Mouse (Mus musculus) limb, embryonic 10.5 days (tissue): ENCODE measurements around the gene Hist1h2ae. TPM values are rescaled to one million over a fixed set of nuclear protein-coding genes. Genes with fewer than 3 reads are reported as not detected.
"Not testable (repeated sequence)": the region's sequence is repeated elsewhere in the genome, so short reads cannot be mapped to it uniquely, and the experiment has no call there.

Experiments used
- DNase-seq: peaks from one replicate; pipeline ENCODE4 v3.0.0-alpha.2; 2017; ENCODE audit warnings: low spot score
- H3K27ac ChIP-seq: fragments of 300-500 bp; sonication (generic); 2 replicates; pipeline ENCODE4 v1.5.1; 2016; ENCODE audit warnings: mild to moderate bottlenecking
- H3K27me3 ChIP-seq: fragments of 300-500 bp; sonication (generic); 2 replicates; pipeline ENCODE4 v1.6.1; 2016; ENCODE audit warnings: low read depth, mild to moderate bottlenecking; ENCODE audit not compliant: poor library complexity, severe bottlenecking
- H3K36me3 ChIP-seq: fragments of 300-500 bp; sonication (generic); 2 replicates; pipeline ENCODE4 v1.6.1; 2016; ENCODE audit warnings: mild to moderate bottlenecking, moderate library complexity
- H3K4me1 ChIP-seq: fragments of 300-500 bp; sonication (generic); 2 replicates; pipeline ENCODE4 v1.6.1; 2016
- H3K4me3 ChIP-seq: fragments of 300-500 bp; sonication (generic); 2 replicates; pipeline ENCODE4 v1.5.1; 2016; ENCODE audit warnings: mild to moderate bottlenecking, moderate library complexity
- H3K9me3 ChIP-seq: fragments of 300-500 bp; sonication (generic); replicated peaks from 2 replicates; pipeline ENCODE4 v1.6.1; 2016; ENCODE audit warnings: mild to moderate bottlenecking
- WGBS: fragments of 180-500 bp; shearing (Covaris S2); methylation state at CpG from one replicate; pipeline ENCODE4 v1.1.7; 2016; 5-methylcytosine and 5-hydroxymethylcytosine counted together
- polyA plus RNA-seq: library from polyadenylated mRNA; unstranded; fragments of >200 nt; fragmentation: Nextera tagmentation; extraction: Ambion mirVana; gene quantifications from 2 replicates; pipeline ENCODE4 v1.2.1, GENCODE M21; 2016

The Hist1h2ae gene
- polyA plus RNA-seq, 1 experiment from 2014 or later, result 113 TPM

DNA sequence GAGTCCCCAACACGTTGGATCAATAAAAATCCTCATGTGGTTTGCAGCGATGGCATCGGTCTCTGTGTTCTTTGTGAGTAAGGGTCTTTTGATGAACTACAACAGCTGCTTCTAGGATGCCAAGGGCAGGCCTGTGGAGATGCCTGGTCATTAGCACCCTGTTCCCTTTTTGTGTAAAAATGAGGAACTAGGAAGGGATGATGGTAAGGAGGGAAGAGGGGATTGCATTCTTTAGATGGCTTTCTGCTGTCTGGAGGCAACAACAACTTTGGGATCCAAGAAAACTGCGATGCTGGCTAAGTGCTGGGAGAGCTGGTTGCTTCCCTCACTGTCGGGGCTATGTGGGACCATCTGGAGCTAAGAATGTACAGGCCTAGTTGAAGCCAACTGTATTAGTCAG, 32.8 kb downstream of the Hist1h2ae start:
- Histone ChIP-seq H3K36me3 (no peaks in the 10 kb centered on the region), H3K27ac (peak overlapping the region; percentile 69), H3K27me3 (no peaks in the 10 kb centered on the region), H3K4me3 (no peak overlapping the region), H3K9me3 (no peaks in the 10 kb centered on the region), H3K4me1 (peaks cover 30% of the 10 kb centered on the region)
- 68% methylated on average over 5 of the region's 5 CpGs for WGBS
- no peak for DNase-seq

DNA sequence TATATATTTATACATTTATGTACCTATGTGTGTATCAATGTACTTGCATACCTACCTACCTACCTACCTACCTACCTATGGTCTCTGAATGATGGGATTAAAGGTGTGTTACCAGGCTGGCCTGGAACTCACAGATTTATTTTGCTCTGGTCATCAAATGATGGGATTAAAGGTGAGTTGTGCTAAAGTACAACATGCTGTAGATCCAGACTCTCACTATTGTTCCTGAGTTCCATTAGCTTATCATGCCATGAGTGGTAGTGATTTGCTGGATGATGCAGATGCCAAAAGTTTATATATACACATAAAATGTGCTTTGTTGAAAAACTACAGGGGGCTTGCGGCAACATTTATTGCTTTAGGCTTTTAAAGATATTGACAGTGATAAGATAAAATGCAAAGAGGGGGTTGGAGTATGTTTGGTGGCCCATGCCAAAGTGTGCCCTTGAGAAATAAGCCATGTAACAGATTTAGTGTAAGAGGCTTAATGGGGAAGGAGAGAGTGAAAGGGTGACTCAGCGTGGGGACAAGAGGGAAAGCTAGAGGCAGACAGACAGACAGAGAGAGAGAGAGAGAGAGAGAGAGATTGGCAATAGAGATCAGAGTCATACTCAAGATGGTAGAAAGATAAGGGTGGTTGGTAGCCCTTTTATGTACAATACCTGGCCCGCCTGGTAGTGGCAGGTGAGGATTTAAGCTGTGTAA, 33.9 kb downstream of the Hist1h2ae start:
- no peak for DNase-seq
- Histone ChIP-seq H3K27me3 (no peaks in the 10 kb centered on the region), H3K4me3 (peak overlapping the region; percentile 63), H3K4me1 (peaks cover 36% of the 10 kb centered on the region), H3K27ac (peak overlapping the region; percentile 97), H3K36me3 (no peaks in the 10 kb centered on the region), H3K9me3 (no peaks in the 10 kb centered on the region)
- WGBS, result 83% methylated on average over 3 of the region's 3 CpGs

DNA sequence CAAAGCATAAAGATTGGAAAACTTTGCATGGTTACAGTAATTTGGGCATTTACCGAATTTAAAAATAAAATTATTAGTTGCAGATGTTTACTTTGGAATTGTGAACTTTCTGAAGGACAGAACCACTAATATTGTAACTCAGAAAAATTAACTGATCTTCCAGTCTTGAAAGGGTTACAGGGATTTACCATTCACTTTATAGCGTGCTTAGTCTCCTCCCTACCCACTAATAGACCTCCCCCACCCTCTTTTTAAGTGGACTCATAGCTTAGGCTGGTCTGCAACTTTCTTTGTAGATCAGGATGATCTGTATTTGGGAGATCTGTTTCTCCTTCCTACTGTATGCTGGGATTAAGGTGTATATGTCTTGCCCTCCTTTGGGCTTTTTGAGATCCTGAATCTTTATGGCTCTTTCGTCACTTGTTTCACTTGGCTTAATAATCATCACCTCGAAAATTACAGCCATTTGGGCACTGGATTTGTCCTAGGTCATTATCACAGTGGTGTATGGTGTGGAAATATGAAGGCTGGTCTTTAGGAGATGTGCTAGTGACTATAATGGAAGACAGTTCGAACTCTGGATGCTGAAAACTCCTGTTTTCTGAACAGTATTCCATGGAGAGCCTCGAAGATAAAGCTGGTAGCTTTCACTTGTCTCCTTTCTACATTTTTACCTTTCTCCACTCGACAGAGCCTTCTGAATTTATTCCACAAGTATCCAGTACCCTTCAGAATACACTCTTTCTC, 34.8 kb downstream of the Hist1h2ae start:
- peaks cover 34% of the 10 kb centered on the region for H3K4me1 ChIP-seq
- WGBS, result 22% methylated on average over 7 of the region's 7 CpGs
- H3K27me3 ChIP-seq, result no peaks in the 10 kb centered on the region
- H3K9me3 ChIP-seq, result no peaks in the 10 kb centered on the region
- H3K4me3 ChIP-seq, result peak overlapping the region; percentile 63
- H3K36me3 ChIP-seq, result no peaks in the 10 kb centered on the region
- no peak for DNase-seq
- H3K27ac ChIP-seq, result peak overlapping the region; percentile 97

DNA sequence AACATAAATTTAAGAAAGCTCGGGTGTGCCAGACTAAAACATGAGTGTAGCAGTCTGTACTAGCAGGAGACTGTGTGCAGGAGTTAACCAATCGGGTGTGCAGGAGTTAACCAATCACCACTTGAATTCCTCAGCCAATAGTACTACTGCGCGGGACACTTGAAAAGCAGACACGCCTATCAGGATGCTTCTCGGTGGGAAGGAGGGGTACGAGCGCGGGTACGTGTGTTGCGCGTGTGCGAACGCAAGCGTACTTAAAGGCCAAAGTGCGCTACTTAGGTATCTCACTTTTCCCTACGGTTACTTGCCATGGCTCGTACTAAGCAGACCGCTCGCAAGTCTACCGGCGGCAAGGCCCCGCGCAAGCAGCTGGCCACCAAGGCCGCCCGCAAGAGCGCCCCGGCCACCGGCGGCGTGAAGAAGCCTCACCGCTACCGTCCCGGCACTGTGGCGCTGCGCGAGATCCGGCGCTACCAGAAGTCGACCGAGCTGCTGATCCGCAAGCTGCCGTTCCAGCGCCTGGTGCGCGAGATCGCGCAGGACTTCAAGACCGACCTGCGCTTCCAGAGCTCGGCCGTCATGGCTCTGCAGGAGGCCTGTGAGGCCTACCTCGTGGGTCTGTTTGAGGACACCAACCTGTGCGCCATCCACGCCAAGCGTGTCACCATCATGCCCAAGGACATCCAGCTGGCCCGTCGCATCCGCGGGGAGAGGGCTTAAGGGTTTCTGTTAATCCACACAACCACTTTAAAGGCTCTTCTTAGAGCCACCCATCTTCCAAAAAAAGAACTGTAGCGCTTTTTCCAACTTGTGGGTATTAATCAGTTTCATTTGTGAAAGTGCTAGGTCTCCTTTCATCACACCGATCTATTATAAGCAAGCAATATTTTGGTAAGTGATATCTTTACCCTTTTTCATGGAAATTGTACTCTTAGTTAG, 35.6 kb downstream of the Hist1h2ae start, which contains the start of gene Hist1h3g:
TSS of gene Hist1h3g (plus strand) at position 286 of the 939 bp plus-strand sequence.
- H3K9me3 ChIP-seq, H3K27me3 ChIP-seq, H3K36me3 ChIP-seq: not testable (repeated sequence)
- H3K27ac ChIP-seq, result peak within 1 kb of the TSS; percentile 97
- H3K4me1 ChIP-seq, result peaks cover 34% of the 10 kb centered on the region
- WGBS, result under 1% methylated on average over 53 of the region's 62 CpGs
- peak; percentile 89 for DNase-seq
- H3K4me3 ChIP-seq, result peak within 1 kb of the TSS; percentile 63

DNA sequence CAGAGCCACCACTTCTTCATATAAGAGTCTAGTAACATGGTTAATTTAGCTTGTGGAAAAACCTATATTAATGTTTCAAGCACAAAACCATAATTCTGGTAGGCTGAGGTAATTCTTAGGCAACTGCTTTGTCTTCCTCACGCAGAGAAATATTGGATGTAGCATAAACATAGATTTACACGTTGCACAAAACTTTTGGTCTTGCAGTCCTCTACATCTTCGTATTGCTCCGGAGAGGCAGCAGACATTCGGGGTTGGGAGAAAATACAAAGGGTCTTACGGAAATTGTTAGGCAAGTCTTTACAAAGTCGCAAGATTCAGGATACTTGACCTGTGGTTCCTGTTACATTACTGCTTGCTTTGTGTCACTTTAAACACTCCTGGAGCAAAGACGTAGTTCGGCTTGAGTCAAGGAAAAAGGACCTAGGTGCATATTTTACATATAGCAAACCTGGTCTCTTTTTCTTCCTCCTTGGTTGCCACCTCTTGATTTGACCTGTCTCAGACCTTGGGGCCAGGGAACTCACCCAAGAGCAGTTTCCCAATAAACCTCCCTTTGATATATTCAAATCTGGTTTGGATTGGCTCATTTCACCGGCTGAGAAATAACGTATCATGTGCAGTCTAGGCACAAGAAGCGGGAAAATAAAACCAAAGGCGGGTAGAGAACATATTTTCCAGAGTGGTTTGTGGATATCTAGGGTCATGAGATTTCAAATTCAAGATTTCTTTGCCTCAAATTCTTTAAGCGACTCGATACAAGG, 36.5 kb downstream of the Hist1h2ae start:
- WGBS, result under 1% methylated on average over 15 of the region's 15 CpGs
- Histone ChIP-seq H3K9me3 (no peaks in the 10 kb centered on the region), H3K4me1 (peaks cover 36% of the 10 kb centered on the region), H3K27me3 (no peaks in the 10 kb centered on the region), H3K27ac (peak overlapping the region; percentile 97), H3K4me3 (peak overlapping the region; percentile 63), H3K36me3 (no peaks in the 10 kb centered on the region)
- peak; percentile 54 for DNase-seq

DNA sequence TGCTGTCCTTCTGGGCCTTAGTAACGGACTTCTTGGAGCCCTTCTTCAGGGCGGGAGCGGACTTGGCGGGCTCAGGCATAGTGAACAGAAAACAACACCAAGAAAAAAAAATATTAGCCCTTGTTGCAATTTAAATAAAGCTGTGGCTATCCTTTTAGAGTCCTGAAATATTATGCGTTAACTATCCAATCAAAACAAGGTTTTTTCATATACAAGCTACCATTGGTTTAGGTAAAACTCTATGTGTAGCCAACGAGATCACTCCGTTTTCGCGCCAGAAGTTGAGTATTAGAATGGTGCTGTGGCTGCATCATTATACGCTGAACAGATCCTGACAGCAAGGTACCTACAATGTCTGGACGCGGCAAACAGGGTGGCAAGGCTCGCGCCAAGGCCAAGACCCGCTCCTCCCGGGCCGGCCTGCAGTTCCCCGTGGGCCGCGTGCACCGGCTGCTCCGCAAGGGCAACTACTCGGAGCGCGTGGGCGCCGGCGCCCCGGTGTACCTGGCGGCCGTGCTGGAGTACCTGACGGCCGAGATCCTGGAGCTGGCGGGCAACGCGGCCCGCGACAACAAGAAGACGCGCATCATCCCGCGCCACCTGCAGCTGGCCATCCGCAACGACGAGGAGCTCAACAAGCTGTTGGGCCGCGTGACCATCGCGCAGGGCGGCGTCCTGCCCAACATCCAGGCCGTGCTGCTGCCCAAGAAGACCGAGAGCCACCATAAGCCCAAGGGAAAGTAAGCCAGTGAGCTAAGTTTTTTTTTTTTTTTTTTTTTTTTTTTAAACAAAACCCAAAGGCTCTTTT, 37.3 kb downstream of the Hist1h2ae start, which contains the start of gene Hist1h2af:
TSS of gene Hist1h2af (plus strand) at position 347 of the 808 bp plus-strand sequence.
- under 1% methylated on average over 31 of the region's 53 CpGs for WGBS
- Histone ChIP-seq H3K27ac (peak within 1 kb of the TSS; percentile 97), H3K4me1 (peaks cover 42% of the 10 kb centered on the region), H3K4me3 (peak within 1 kb of the TSS; percentile 63)
- DNase-seq, result peak; percentile 75
- H3K27me3 ChIP-seq, H3K36me3 ChIP-seq, H3K9me3 ChIP-seq: not testable (repeated sequence)

DNA sequence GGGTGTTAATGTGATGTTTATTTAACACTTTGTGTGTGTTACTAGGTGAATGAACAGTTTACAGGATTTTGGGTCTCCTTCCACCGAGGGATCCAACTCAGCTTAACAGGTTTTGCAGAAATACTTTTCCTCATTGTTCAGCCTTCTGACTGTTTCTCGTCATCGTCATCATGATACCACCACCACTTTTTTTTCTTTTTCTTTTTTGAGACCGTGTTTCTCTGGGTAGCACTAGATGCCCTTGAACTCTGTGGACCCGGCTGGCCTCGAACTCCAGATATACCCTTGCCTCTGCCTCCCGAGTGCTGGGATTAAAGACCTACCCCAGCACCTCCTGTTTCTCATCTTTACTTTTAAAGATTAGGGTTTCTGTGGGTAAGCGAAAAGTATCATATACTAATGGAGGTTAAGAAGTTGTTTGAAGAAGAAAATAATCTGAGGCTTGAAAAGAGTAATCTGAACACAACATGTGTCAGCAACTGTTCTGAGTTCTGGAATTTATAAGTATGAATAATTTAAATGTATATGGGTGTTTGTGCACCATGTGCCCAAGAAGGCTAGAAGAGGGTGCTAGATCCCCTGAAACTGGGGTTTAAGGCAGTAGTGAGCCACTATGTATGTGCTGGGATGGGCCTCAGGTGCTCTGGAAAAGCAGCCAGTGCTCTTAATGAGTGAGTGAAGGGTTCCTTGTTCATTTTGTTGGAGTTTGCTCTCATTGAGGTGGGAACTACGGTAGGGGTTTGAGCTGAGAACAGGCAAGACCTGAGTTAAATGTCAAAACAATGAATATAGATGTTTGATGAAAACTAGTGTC, 38.6 kb downstream of the Hist1h2ae start:
- Histone ChIP-seq H3K27ac (peak overlapping the region; percentile 97), H3K4me1 (peaks cover 34% of the 10 kb centered on the region), H3K36me3 (no peaks in the 10 kb centered on the region), H3K9me3 (no peaks in the 10 kb centered on the region), H3K4me3 (peak overlapping the region; percentile 63), H3K27me3 (no peaks in the 10 kb centered on the region)
- DNase-seq, result peak; percentile 41
- 27% methylated on average over 9 of the region's 9 CpGs for WGBS

DNA sequence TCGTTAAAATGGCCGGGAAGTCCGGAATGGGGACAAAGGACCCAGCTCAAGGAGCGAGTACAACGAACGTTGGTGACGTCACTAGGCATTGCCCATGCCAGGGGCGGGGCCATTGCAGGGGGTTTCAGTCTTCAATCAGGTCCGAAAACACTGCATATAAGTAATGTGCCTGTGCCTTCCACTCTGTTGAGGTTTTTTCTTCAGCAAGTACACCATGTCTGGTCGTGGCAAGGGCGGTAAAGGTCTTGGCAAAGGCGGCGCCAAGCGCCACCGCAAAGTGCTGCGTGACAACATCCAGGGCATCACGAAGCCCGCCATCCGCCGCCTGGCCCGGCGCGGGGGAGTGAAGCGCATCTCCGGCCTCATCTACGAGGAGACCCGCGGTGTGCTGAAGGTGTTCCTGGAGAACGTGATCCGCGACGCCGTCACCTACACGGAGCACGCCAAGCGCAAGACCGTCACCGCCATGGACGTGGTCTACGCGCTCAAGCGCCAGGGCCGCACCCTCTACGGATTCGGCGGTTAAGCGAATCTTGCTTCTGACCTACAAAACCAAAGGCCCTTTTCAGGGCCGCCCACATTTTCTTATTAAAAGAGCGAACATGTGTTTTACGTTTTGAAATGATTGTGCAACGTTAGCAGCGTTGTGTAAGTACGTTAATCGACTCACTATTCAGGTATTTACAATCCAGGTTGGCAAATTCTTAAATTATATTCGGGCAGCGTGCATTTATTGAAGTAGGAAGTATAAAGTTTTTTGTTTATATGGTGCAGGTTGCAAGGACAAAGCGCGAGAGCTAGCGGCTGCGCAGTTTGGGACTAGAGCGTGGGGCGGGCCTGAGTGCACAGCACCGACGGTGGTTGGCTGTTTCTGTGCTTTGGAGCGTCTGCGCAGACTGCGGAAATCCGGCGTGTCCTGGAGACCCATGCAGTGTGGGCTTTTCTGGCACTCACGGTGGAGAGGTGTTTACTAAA, 39.8 kb downstream of the Hist1h2ae start, which contains the start of gene Hist1h4h:
TSS of gene Hist1h4h (plus strand) at position 150 of the 975 bp plus-strand sequence.
- WGBS, result under 1% methylated on average over 66 of the region's 70 CpGs
- Histone ChIP-seq H3K4me3 (peak within 1 kb of the TSS; percentile 63), H3K27me3 (no peaks in the 10 kb centered on the region), H3K9me3 (no peaks in the 10 kb centered on the region), H3K4me1 (peaks cover 27% of the 10 kb centered on the region), H3K36me3 (no peaks in the 10 kb centered on the region), H3K27ac (peak within 1 kb of the TSS; percentile 97)
- DNase-seq, result peak; percentile 97

DNA sequence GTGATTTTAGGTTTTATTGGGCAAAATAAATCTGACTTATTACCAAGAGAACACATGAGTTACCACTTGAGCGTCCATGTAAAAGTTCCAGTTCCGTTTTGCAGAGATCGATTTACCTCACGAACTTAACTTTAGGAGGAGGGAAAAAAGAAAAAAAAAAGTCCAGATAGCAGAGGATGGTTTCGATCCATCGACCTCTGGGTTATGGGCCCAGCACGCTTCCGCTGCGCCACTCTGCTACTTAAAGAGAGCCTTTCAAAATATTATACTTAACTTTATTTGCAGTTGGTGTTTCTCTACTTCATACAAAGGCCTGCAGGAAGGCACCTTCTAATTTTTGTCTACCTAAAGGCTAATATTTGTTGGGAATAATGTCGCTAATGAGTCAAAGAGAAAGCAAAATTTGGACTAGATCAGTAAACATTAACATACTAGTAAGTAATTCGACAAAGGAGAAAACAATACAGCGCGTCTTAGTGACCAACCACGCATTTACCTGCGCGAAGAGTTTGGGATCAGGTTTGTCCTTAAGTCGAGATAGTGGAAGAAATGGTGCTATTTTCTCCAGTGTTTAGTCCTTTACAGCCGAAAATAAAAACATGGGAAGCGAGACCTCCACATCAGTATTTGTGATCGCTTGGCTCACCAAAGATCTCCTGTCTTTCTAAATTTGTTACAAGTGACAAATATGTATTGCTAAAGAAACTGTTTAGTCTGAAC, 40.7 kb downstream of the Hist1h2ae start:
- Histone ChIP-seq H3K27ac (peak overlapping the region; percentile 97), H3K36me3 (no peaks in the 10 kb centered on the region), H3K9me3 (no peaks in the 10 kb centered on the region), H3K4me3 (peak overlapping the region; percentile 63), H3K4me1 (peaks cover 30% of the 10 kb centered on the region), H3K27me3 (no peaks in the 10 kb centered on the region)
- peak; percentile 56 for DNase-seq
- WGBS, result under 1% methylated on average over 20 of the region's 20 CpGs
